Mouse (Mus musculus): ENCODE data around the gene Gpr160. TPM values are rescaled to one million over a fixed set of nuclear protein-coding genes. Genes with fewer than 3 reads are reported as not detected.

The Gpr160 gene
- total RNA-seq, 2 experiments from 2014 or later: 0.92 to 1.6 TPM

- DNase-seq (ENCODE audit: low spot score in 2 of 2): no peak
Observed at GRCm38 (mm10) chr3:30896721-30897120, 41.0 kb downstream of the Gpr160 start.

GRCm38 (mm10) chr3:30899407-30899806, 43.7 kb downstream of the Gpr160 start:
- no peak for DNase-seq (ENCODE audit: low spot score in 2 of 2)

DNA sequence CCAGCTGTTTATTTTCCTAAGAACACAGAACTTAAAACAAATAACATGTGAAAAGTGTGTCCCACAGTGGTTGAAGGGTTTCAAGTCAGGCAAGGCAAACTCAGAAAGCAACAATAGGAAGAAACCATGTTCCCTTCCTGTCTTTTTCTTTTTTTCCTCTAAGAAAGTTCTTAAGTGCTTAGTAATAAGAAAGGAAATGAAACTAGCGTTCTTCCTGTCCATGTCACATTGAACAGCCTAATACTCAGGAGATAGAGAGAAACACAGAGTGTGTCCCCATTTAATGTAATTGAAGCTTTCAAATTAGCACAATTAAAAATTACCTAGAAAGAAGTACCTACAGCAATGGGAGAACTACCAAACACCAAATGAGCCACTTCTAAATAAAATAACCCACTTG, 48.9 kb downstream of the Gpr160 start:
- no peak for DNase-seq (ENCODE audit: low spot score in 2 of 2)

DNA sequence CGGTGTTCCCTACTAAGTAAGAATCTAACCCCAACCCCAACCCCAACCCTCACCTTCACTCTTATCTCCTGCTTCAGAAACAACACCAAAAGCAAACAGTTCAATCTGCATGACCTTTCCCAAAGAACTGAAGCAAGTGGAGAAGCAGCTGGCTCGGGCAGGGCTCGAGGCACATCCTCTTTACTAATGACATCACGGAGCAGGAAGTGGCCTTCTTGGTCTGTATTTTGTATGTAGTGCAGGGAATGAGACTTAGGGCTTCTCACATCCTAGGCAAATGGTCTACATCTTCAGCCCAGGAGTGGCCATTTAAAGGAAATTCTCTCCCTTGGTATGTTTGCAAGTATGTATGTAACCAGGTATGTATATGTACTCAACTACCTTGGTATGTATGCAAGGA, 61.4 kb downstream of the Gpr160 start:
- no peak for DNase-seq (ENCODE audit: low spot score in 2 of 2)

DNA sequence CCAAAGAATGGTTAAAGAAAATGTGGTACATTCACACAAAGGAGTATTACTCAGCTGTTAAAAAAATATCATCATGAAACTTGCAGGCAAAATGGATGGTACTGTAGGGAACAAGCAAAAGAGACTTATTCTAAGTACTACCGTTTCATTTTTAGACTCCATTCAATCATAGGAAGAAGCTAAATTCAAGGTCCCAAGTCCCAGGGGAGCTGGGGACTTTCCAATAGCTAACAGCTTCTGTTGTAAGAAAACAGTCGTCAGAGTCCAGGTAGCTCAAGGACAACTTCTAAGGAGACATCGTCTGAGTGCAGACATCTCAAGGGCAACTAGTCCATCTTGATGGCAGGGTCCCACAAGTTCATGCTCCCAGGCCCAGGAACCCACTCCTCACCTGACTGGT, 71.9 kb downstream of the Gpr160 start:
- DNase-seq (ENCODE audit: low spot score in 2 of 2): no peak

DNA sequence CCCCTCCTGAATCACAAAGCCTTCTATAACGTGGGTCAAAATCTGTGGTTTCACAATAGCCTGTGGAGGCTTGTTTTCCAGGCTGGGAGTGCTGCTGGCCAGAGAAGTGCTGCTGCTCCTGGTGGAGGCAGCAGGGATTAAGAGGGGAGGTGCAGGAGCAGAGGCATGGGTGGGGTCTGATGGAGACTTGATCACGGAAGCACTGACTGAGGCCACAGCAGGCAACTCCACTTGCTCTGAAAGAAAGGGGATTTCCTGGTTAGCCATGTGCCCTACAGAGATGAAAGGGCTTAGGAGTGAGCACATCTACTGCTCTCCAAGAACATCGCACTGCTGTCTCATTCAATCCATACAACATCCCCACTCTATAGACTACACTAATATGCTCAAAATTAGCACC, 74.1 kb downstream of the Gpr160 start:
- DNase-seq (ENCODE audit: low spot score in 2 of 2): no peak

- no peak for DNase-seq (ENCODE audit: low spot score in 2 of 2)
Observed at GRCm38 (mm10) chr3:30934384-30934783, 78.6 kb downstream of the Gpr160 start.

Other genes with a start within 250 kb of the Gpr160 start
- not detected for gene Lrriq4, start 211.4 kb upstream of the Gpr160 start, total RNA-seq (2021)
- under 1 TPM; 0.33 to 0.78 TPM for gene Lrrc34, start 208.1 kb upstream of the Gpr160 start, total RNA-seq (2021)
- gene Lrrc31, start 156.1 kb upstream of the Gpr160 start, total RNA-seq (2021): not detected
- not detected for gene Samd7, start 109.7 kb upstream of the Gpr160 start, total RNA-seq (2021)
- gene Sec62, start 63.1 kb upstream of the Gpr160 start, total RNA-seq (2021): 10 to 100 TPM; 95.7 to 96.2 TPM
- 10 to 100 TPM; 37.0 to 37.9 TPM for gene Phc3, start 113.5 kb downstream of the Gpr160 start, total RNA-seq (2021)
- gene Prkci, start 139.8 kb downstream of the Gpr160 start, total RNA-seq (2021): 10 to 100 TPM; 56.8 to 59.5 TPM
- gene Skil, start 239.1 kb downstream of the Gpr160 start, total RNA-seq (2021): 10 to 100 TPM; 62.7 to 63.9 TPM

Data from layer of hippocampus, postnatal 14 days (tissue).